Mouse (Mus musculus): Measurements from ENCODE around the gene Gm20605. TPM values are rescaled to one million over a fixed set of nuclear protein-coding genes. Genes with fewer than 3 reads are reported as not detected.
A peak's percentile ranks its signal among the peaks of the same experiment; 100 is the strongest.
"Not testable (repeated sequence)": the region's sequence is repeated elsewhere in the genome, so short reads cannot be mapped to it uniquely, and the experiment has no call there.

The Gm20605 gene
- total RNA-seq, 2 experiments from 2014 or later = 5.5 to 11.7 TPM

GRCm38 (mm10) chr5:137610056-137610455, 18.9 kb upstream of the Gm20605 start:
- intact Hi-C loops (cut with DNase I) = no loop called here

DNA sequence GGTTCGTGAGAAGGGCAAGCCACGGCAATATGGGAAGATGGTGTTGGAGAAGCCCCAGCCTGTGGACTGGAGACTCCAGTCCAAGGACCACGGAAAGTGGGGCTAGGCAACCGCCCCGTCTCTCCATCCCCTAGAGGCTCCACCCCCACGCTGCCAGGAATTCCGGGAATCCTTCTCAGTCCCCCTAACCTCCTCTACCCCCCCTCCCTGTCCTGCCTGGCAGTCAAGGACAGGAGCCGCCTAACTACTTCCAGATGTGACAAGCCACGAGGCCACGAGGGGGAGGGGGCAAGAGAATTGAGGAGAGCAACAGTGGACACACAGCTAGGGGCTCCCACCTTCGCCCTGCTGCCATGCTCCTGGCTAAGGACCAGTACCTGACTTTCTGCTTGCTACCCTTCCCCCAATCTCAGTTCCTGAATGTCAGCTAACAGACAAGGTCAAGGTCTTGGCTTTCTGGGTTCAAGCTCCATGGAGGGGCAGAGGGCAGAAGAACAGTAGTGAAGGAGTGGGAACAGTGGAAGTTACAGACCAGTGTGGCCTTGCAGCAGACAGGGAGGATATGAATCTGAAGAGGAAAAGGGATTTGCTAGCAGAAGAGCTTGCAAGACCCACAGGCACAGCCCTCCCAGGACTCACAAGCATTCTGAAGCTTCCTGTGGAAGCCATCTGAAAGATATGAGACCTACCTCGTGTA, 18.3 kb upstream of the Gm20605 start:
- no peak for DNase-seq (ENCODE audit: low spot score in 2 of 2)
- intact Hi-C loops (cut with DNase I) = no loop called here

More at GRCm38 (mm10) chr5:137610056-137610455, 18.9 kb upstream of the Gm20605 start:
- no peak for DNase-seq (ENCODE audit: low spot score in 2 of 2)

- intact Hi-C loops (cut with DNase I) = no loop called here
- DNase-seq (ENCODE audit: low spot score in 2 of 2) = no peak
Measured at GRCm38 (mm10) chr5:137611245-137611602, 17.8 kb upstream of the Gm20605 start.

DNA sequence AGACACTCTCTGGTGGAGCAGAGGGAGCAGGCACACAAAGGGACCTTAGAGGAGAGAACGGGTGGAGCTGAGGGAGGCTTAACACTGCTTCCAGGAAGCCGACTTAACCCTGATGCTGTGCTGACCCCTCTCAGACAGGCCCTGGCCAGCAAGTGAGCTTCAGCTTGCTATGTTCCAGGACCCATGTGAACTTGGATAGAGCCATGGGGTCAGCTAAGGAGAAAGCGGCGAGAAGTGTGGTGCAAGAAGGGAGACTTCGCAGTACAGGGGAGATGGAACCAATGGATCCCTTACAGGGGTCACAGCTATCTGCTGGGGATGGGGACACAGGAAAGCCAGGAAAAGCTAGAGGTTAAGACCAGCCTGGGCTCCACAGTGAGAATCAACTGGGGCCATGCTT, 15.9 kb upstream of the Gm20605 start:
- no peak for DNase-seq (ENCODE audit: low spot score in 2 of 2)
- intact Hi-C loops (cut with DNase I) = no loop called here

DNA sequence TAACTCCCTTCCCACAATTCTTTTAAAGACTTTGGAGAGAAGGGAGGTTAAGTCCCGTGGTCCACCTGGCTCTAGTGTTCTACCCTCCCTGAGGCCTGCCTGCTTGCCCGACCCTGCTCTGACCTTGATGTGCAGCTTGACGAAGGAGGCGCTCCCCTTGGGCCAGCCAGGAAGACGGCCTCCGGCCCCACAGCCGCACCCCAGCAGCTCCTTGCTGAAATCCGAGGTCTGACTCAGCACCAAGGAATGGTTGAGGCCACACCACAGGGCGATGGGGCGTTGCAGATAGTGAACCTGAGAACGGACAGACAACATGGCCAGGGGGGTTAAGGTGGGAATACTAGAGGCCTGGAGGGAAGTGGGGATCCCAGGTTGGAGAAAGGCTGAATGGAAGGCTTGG, 15.4 kb upstream of the Gm20605 start, which contains the start of gene Pcolce:
Gene Pcolce, minus strand, starts transcription at position 235 of the 400 bp plus-strand sequence.
- intact Hi-C loops (cut with DNase I) = no loop called here
- no peak for DNase-seq (ENCODE audit: low spot score in 2 of 2)

- DNase-seq (ENCODE audit: low spot score in 2 of 2); intact Hi-C loops (cut with DNase I): not testable (repeated sequence)
Measured at GRCm38 (mm10) chr5:137614921-137615320, 14.1 kb upstream of the Gm20605 start.

- intact Hi-C loops (cut with DNase I) = no loop called here
- DNase-seq (ENCODE audit: low spot score in 2 of 2) = no peak
Measured at GRCm38 (mm10) chr5:137615347-137615746, 13.6 kb upstream of the Gm20605 start.

DNA sequence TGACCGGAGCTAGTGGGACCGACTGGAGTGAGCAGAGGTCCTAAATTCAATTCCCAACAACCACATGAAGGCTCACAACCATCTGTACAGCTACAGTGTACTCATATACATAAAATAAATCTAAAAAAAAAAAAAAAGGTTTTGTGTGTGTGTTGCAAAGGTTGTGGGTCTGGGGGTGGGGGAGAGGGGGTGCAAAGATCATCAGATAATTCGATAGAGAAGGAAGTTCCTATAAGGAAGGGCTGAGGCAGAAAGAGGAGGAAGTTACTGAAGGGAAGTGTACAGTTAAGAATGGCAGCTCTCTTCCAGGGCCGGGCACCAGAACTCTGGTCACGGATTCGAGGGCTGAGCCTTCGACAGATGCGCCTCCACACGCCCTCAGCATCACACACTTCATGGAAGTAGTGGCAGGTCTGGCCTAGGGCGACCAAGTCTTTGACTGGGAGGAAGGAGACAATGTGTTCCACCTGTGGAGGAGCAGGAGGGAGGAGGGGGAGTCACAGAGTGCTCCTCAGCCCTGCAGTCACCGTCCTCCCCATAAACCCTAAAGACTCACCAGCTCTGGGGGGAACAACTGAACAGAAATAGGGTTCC, 4.9 kb upstream of the Gm20605 start:
- intact Hi-C loops (cut with DNase I) = no loop called here
- no peak for DNase-seq (ENCODE audit: low spot score in 2 of 2)

GRCm38 (mm10) chr5:137627991-137628390, 984 bp upstream of the Gm20605 start:
- no peak for DNase-seq (ENCODE audit: low spot score in 2 of 2)
- intact Hi-C loops (cut with DNase I) = loop anchor here (5.0 kb wide), 1 partner anchor 41 kb away; no protein-coding TSS in a partner anchor

DNA sequence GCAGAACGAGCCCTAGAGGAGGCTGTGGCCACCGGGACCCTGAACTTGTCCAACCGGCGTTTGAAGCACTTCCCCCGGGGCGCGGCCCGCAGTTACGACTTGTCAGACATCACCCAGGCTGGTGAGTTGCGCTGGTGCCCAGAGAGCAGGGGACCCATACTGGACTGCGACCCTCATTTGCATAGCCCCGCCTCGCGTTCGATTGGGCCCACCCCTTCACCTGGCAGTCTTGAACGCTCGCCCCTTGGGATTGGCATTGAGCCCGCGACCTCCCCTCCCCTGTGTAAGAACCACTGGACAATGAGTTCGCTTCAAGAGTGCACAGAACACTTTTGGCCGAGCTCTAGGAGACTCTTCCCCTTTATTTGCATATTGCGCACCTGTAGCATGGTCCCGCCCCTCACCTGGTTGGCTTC, 339 bp downstream of the Gm20605 start:
- intact Hi-C loops (cut with DNase I) = loop anchor here (5.0 kb wide), 1 partner anchor 42 kb away; no protein-coding TSS in a partner anchor
- DNase-seq (ENCODE audit: low spot score in 2 of 2) = no peak

- intact Hi-C loops (cut with DNase I) = loop anchor here (5.0 kb wide), 1 partner anchor 43 kb away; no protein-coding TSS in a partner anchor
- DNase-seq (ENCODE audit: low spot score in 2 of 2) = no peak
Measured at GRCm38 (mm10) chr5:137629906-137630545, 1.1 kb downstream of the Gm20605 start.

GRCm38 (mm10) chr5:137630602-137631001, 1.6 kb downstream of the Gm20605 start:
- no peak for DNase-seq (ENCODE audit: low spot score in 2 of 2)
- intact Hi-C loops (cut with DNase I) = no loop called here

DNA sequence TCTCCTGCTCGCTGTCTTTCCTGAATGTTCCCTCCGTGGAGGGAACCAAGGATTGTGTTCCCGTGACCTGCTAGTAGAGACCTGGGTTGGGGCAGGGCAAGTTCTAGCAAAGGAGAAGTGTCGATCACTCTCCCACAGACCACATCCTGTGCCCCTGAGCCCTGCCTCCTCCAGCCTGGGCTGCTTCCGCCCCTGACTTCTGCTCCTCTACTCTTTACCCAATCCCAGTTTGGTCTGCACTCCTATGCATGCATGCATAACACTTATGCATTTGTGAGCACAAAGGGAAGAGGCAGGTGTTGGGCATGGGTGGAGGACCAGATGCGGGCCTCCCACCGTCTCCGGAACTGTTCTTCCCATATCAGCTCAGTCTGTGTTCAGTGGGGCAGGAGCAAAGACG, 2.2 kb downstream of the Gm20605 start:
- DNase-seq (ENCODE audit: low spot score in 2 of 2) = peak in 1 of 2 experiments; percentile 46
- intact Hi-C loops (cut with DNase I) = no loop called here

DNA sequence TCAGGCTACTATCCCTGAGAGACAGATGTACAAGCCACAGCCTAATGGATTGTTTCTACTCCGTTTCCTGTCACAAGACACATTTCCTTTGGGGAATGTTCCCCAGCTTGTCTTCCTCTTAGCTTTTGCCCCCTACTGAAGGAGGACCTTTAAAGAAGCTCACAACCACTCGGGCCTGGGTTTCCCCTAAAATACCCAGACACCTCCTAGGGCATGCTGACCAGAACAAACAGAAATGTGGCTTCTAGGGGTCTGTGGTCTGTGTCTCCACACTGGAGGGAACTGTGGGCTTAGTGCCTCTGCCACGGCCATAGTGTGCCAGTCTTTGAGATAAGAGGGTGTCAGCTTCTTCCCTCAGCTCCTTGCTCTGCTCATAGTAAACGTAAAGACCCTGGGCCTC, 2.6 kb downstream of the Gm20605 start:
- no peak for DNase-seq (ENCODE audit: low spot score in 2 of 2)
- intact Hi-C loops (cut with DNase I) = no loop called here

GRCm38 (mm10) chr5:137633397-137634084, 4.6 kb downstream of the Gm20605 start:
- intact Hi-C loops (cut with DNase I) = no loop called here
- no peak for DNase-seq (ENCODE audit: low spot score in 2 of 2)

DNA sequence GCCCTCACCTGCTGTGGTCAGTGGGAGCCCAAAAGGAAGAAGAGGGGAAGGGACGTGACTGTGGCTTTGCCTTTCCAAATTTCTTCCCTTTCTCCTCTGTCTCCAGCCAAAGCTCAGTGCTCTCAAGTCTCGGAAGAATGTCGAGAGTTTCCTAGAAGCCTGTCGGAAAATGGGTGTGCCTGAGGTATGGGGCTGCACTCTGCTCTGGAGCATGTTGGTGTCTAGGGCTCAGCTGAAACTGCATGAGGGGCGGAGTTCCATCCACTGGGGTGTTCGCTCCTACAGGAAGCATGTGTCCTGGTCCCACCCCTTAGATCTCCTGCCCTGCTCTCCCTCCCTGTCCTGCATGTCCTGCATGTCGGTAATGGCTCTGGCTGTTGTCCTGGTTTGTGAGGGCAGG, 10.5 kb downstream of the Gm20605 start:
- no peak for DNase-seq (ENCODE audit: low spot score in 2 of 2)
- intact Hi-C loops (cut with DNase I) = no loop called here

DNA sequence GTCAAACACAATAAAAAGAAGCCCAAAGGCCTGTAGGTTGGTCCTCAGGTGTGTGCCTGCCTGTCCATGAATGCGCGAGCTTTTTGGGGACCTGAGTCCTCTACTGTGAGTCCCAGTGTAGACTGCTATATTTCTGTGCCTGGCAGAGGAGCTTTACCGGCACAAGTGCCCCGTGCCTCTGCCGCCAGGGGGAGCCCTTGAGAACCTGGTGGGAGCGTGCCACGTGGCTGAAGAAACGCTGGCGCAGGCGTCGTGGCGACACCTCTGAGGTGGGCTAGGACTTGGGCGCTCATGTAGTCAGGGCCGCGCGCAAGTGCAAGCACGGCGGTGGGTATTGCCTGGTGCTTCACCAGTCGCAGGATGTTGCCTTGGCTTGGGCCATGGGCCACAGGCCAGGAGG, 12.1 kb downstream of the Gm20605 start, which contains the start of gene Sap25:
Gene Sap25, plus strand, starts transcription at position 281 of the 400 bp plus-strand sequence.
- intact Hi-C loops (cut with DNase I) = no loop called here

GRCm38 (mm10) chr5:137642886-137643285, 13.9 kb downstream of the Gm20605 start:
- DNase-seq (ENCODE audit: low spot score in 2 of 2) = no peak
- intact Hi-C loops (cut with DNase I) = no loop called here

More for the DNA sequence above, 12.1 kb downstream of the Gm20605 start, which contains the start of gene Sap25:
- DNase-seq (ENCODE audit: low spot score in 2 of 2) = no peak

DNA sequence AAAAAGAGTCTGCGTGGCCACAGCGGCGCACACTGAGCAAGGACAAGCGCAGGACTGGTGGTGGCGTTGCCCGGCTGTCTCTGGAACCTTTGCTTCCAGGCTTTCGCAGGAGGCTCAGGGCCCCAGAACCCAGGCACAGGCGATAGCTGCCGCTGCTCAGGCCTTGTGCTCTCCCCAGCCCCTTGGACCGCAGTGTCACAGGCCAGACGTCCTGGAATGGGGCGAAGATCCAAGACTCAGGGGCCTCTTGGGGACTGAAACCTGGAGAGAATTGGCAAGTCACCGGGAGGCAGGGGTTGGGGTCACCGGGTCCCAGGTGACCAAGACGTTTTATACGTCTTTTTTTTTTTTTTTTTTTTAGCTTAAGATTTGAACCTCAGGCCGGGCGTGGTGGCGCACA, 15.5 kb downstream of the Gm20605 start:
- DNase-seq (ENCODE audit: low spot score in 2 of 2) = no peak
- intact Hi-C loops (cut with DNase I) = no loop called here

DNA sequence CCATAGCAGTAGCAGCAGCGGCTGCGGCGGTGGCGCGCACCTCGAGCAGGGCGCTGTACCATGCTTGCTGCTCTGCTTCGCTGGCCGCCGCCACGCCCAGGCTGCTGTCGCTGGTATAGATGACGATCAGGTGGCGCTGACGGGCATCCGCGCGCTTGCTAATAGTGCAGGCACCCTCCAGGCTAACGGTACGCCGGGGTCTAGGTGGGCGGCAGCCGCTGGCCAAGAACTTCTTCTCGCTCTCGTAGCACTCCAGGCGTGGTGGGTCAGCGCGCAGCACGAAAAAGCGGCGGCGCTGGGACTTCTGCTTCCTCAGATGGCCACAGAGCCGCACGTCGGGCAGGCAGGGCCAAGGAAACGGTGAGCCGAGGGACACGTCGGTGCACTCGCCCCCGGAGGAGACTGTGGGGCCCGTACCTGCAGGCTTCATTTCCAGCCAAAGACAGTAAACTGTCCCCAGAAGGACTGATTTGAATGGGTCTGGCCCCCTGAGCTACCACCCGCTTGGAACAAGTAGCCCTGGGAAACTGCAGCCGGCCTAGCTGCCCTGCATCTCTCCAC, 16.2 kb downstream of the Gm20605 start:
- intact Hi-C loops (cut with DNase I) = no loop called here
- no peak for DNase-seq (ENCODE audit: low spot score in 2 of 2)

All from left cerebral cortex, postnatal 36 days (tissue).